Mouse (Mus musculus) urinary bladder, postnatal 4 days (tissue): ENCODE data around the gene Tmem52b.
"Not testable (repeated sequence)": the region's sequence is repeated elsewhere in the genome, so short reads cannot be mapped to it uniquely, and the experiment has no call there.

Experiments
- DNase-seq, 2 experiments: peaks; one replicate each; pipeline ENCODE4 v3.0.0; 2021 to 2022; ENCODE audit warnings: low spot score in 2 of 2

The Tmem52b gene

DNA sequence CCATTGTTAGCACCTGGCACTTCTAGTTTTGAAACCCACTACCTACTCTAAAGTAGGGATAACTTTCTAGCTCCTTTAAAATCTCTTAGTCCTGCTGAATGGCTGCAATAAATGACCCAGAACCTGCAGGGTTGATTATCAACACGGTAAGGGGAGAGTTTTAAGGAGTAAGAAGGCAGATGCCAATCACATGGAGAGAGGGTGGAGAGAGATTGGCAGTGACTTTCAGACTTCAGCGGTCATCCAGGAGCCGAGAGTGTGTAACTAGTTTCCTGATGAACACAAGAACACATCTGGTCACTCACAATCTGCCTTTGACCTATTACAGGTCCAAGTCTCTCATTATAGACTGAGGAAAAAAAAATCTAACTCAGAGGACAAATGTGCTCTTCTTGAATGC is at the start of gene Tmem52b:
Gene Tmem52b (plus strand): TSS at position 189 of the 400 bp plus-strand sequence.
- DNase-seq = no peak

DNA sequence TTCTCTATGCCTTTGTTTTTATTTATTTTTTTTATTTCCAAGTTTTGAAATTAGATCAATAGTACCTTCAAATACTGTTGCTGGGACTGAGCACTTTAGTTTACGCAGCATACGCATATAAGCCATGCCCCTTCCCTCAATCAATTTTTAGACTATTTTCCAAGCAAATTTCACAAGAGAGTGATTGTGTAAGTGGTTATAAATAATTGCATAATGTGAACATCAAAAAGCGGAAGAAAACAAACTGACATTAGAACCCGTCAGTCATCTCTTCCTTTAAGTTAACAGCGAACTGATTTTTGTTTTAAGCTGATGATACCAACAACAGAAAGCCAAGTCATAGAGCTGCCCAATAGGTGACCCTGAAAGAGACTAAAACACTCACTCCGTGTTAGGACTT is 41.0 kb upstream of the Tmem52b start:
- no peak for DNase-seq

DNA sequence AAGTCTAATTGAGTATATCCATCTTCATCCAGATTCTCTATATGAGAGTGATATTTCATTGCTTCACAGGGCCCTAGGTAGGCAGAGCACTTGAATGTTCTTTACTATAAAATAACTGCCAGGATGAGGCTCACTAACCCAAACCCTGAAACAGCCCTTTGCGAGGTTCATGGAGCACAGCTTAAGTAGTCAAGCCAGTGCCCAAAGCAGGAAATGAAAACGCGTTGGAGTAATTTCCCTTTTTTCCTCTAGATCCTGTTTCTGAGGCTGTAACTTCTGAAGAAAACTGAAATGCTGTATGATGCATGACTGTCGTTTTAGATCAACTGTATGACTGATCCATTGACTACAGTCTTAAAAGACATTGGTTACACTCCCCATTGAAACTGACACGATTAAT is 39.7 kb upstream of the Tmem52b start:
- no peak for DNase-seq

DNA sequence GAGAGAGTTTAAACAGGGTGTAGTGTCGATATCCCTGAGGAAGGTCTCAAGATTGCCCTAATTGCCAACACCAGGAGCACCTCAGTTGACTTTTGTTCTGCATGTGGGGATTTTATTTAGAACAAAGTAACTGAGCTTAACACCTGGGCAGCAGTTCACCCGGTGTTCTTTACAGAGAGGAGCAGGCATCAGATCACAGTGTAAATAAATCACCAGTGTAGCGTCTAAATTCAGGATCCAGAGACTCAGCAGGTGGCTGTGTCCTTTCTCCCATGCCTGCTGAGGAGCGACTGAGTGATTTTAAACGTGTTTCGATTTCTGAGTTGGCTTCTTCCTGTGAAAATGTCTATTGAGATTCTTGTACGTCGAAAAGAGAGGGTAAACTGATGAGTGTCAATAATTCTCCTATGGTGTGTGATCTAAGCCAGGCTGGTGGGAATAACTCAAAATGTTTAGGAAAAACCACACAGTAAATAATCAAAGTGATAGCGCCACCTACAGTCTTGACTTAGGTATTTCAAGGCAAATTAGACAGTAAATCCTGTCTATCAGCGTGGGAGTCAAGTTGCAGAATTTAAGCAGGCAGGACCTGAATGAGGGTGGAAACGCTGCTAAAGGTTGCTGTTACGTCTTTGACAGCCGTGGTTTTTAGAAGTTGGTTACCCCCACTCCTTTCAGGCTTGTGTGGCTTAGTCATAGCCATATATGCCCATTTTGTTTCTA is 35.8 kb upstream of the Tmem52b start:
- DNase-seq = no peak

DNA sequence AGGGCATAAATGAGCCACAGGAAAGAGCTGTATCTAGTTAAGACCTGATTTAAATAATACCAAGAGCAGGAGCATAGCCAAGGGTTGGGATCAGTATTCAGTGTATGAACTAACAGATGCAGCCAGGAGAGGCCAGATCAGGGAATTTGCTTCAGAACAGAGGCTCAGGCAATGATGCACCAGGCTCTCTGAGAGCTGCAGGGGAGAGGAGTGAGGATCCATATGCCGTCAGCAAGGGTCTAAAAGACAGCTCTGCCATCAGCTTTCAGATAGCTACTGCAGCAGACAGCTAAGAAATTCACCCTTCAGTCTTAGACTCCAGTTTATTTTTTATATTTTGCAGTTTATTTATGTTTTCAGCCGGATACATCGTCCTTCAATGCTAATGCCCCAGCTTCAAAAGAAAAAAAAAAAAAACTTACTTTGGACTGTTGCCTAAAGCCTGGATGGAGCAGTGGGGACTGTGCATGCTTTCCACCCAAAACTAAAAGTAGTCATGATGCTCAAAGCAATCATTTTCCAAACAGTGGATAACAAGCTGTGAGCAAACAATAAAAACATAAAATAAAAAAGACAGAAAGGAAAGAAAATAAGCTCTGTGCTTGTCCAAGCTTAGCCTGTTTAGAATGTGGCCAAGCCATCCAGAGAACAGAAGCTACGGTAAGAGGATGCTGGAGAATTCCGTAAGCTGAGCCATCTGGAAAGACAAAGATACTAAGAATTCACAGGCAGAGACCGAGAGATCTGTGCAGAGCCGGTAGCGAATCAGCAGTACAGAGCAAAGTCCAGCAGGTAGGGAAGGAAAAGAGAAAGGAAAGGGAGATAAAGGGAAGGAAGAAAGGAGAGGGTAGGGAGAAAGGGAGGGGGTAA is 32.0 kb upstream of the Tmem52b start:
- no peak for DNase-seq

DNA sequence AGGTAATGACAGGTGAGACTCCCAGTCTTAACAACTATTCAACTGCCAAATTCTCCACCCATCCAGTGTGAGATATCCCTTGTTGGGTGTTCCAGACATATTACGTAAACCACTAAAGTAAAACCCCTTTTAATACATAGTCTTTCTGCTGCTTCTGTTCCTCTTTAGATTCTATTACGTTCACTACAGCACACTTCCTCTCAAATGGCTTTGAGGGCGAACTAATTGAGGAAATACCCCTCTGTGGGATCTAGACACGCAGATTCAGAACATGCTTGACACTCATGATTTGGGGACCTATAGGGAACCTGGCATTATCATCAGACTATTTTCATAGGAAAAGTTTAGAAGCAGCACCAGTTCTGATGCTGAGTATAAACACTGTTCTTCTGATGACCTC is 17.4 kb upstream of the Tmem52b start:
- no peak for DNase-seq

DNA sequence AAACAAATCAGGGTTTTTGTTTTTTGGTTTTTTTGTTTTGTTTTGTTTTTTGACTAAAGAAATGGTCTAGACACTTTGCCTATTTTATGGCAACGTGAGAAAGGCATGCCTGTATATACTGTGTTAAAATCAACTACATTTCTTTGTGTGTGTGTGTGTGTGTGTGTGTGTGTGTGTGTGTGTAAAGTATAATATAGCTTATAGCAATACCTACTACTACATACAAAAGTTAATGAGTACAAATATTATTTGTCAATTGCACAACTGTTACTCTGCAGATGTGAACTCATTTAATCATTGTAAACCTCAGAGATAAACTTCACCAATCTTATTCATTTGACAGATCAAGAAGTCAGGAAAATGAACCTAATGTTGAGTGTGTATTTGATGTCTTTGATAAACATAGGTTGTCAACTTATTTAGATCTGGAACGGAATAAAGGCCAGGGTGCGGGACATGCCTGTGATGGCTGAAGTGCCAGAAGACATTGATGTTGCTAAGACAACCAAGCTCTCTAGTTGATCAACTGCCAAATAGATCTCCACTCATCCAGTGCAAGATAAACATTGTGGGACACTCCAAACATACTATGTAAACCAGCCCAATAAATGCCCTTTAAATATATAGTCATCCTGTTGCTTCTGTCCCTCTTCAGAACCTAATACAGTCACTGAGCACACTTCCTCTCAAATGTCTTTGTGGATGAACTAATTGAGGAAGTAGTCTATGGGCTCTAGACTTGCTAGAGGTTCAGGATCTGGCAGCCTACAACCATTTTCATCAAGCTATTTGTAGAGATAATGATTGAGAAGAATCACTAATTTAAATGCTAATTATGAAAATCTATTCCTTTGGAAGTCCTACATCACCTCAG is 14.8 kb upstream of the Tmem52b start:
- no peak for DNase-seq

DNA sequence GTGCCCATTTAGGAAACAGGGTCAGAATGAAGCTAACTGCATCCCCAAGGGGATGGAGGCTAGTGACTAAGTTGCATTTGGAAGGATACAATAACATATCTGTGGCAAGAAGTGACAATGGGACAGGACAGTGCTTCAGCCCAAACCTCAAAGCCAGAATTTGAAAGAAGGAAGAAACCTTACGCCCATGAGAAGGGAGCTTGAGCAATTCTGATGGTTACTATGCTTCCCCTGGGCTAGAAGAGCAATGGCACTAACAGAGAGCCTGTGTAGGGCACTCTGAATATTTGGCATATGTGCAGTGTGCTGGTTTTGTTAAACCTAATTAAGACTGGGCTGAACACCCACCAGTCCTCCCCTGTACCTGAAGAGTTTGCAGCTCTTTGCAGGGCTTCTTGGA is 12.8 kb upstream of the Tmem52b start:
- not testable (repeated sequence) for DNase-seq

DNA sequence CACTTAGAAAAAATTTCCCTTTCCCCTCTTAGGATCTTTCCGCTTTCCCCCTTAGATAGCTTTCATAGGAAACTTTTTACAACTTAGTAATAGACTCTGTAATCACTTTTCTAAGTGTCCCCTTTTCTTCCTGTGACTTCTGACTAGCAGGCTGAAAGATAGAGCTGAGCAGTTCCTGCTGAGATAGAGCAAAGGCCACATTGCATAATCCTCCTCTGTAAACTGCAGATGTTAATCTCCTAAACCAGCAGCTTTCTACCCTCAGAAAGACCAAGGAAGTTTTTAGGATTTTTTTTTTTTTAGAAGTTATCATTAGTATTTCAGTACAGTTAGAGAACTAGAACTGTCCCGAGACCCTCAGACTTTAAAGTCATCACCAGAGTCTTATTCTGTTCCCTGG is 8.9 kb upstream of the Tmem52b start:
- no peak for DNase-seq

DNA sequence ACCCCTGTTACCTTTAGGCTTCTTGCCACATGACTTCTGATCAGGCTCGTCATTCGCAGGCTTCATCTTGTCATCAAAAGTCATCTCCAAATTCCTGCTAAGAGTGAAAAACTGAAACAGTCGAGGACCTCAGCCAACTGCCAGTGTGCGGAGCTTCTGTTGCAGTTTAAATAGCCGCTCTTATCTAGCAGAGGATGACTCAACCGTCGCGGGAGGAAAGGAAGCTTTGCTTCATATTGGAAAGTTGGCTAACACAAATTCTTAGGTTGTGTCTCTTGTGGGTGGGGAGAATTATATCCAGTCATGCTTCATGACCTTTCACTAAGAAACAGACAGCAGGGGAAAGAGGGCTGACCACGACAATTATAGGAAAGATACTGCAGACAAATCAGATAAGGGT is 5.3 kb upstream of the Tmem52b start, which contains the start of gene Olr1:
Gene Olr1 (minus strand): TSS at position 142 of the 400 bp plus-strand sequence.
- DNase-seq = no peak

DNA sequence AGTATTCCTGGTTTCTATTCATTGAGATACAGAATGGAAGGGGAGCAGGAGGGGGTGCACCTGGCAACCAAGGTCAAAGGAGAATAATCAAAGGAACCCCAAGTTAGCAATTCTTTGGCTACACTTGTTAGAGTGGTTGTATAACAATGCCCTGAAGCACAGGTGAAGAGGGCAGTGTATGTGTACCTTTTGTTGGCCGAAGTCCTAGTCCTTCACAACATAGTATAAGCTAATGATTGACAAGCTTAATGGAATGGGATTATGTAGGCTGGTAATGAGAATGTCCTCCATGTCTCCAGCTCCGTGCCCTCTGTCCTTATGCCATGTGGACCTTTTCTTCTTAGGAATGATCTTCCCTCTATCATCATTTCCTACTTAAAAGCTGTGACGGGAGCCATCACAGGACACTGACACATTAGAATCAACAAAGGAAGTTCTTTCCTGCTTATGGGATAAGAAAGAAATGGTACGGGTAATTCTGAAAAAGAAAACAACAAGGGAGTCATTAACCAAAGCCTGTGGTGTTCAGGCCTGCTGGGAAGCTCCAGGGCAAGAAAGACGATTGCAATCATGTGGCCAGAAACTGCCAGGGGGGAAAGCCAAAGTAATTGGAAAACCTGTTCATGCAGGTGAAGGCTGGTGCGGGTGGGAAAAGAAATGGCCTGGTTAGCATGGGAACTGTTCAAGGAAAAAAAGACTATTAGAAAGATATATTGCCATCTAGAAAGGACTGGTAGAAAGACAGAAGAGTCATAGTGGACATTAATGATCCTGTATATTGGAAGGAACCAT is 2.0 kb upstream of the Tmem52b start:
- no peak for DNase-seq

DNA sequence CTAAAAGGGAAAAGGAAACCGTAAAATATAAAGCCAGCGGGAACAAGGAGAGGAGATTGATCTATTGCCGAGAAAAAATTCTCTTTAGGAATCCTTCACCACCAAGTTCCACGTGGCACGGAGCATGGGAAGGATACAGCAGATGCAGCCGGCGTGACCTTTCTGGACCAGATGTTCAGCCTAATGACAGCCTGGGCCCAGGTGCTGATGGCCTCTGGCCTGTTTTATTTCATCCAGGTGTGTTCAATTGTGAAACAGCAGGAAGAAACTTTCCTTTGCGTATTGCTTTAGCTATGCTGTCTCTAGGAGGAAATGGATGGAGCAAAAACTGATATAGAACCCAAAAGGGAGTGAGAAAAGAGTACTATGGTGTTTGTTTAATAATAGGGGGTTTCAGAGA is 513 bp downstream of the Tmem52b start:
- DNase-seq = no peak

DNA sequence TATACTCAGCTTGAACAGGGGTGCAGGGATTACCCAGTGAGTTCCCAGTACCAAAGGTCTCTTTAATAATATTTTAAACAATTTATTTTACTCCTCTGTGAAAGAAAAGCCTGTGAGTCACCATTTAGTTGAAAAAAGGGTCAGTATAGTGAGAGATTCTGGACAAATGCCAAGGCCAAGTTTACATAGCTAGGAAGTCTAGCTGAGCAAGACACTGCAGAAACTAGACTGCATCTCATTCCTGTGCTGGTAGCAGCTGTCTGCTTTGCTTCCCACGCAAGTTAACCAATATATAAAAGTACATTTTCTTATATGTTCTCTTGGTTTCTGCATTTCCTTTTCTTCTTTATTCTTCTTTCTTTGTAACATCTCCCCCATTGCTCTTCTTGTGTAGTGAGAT is 1.1 kb downstream of the Tmem52b start:
- DNase-seq = no peak

DNA sequence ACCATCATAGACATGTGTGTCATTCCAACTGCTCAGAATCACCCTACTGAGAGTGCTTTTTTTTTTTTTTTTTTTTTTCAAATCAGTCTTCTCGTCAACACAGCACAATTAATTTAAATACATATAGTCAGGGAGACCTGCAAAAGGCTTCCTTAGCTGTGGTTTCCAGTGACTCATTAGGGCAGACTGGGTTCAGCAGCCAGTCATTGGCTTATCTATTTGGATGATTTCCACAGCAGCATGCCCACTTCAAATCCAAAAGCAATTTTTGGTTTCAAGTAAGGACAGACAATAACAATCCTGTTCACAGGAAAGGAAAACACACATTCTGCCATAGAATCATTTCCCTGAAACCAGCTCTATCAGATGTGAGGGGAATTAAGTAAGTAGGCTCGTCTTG is 2.0 kb downstream of the Tmem52b start:
- DNase-seq = no peak

DNA sequence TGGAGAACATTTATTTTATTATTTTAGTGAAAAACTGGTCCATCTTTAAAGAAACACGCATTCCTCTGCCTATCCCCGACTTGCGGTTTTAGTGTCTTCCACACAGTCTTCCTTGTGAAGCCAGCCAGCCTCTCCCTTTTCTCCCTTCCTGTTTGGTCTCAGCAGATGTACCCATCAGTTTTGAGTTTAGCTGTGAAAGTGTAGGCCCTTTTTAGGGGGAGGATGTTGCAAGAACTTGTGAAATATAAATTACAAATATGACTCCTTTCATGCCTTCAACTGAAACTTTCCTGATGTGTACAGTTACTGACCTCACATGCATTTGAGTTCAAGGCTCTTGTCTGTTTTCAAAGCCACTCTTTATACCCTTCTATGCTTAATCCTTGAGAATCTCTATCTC is 2.7 kb downstream of the Tmem52b start:
- no peak for DNase-seq

DNA sequence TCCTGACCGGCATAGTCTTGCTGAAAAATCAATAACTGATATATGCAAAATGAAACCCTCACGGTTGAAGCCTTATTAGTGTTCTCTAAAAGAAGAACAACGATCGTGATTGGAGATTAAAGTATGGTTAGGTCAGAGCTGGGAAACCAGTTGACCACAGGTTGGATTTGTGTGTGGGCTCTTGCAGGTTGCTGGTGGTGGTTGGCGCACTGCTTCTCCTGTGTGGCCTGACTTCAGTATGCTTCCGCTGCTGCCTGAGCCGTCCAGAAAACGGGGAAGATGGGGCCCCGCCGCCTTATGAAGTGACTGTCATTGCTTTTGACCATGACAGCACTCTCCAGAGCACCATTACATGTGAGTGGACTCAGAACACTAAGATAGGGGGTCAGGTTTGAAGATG is 4.0 kb downstream of the Tmem52b start:
- no peak for DNase-seq

DNA sequence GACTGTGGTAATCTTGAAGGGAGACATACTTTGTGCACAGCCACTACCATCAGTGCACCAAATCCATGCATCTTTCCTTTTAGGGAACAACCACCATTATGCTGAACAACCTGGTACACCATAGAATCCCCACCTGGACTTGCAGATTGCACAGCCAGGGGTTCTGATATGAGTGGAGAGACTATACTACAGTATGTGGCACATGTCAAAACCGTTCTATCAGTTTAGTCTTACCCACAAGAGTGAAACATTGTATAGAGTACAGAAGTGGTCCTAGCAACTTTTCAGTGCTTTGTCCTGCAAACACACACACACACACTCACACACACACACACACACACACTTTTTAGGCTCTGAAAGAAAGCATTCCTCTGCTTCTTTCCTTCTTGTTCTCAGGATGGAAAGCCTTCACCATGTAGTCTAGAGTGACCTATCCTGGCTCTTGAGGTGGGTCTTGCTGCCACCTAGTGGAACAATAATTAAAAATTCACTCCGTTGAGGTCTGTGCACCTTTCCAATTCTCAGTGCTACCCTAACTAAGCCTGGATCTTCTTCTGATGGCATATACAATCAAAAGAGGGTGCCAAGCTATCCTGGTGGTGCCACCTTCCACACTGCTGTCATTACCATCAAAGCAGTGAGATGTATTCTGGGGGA is 5.5 kb downstream of the Tmem52b start:
- no peak for DNase-seq

DNA sequence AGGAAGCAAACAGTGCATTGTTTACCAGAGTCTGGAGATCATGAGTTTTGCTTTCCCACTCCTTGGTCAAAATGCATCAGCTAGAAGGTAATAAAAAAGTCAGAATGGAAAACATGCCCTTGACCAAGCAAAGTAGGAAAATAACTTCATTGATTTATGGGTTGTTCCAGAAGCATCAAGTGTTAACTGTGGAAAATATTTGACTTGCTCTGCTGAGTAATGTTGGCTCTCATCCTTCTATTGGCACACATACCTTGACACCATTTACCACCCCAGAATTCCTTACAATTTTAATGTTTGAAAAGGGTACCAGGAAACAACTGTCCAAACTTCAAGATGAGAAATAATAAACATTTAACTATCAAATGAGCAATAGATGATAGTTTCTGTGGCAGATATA is 13.7 kb downstream of the Tmem52b start:
- no peak for DNase-seq

DNA sequence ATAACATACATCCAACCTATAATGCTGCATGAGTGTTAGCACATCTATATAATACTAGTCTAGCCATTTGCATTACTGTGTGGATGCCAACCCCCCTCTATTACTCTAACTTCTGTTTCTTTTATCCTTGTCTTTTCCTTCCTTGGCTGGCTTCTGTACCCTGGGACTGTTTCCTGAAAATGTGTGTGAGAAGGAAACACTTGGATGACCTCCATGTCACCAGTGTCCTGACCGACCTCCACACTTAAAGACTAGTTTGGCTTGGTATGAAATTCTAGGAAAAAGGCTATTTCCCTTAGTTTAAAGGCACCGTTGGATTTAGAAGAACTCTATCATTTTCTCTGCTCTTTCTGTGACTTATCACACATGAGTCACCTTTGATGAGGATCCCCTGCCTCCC is 15.1 kb downstream of the Tmem52b start:
- no peak for DNase-seq

DNA sequence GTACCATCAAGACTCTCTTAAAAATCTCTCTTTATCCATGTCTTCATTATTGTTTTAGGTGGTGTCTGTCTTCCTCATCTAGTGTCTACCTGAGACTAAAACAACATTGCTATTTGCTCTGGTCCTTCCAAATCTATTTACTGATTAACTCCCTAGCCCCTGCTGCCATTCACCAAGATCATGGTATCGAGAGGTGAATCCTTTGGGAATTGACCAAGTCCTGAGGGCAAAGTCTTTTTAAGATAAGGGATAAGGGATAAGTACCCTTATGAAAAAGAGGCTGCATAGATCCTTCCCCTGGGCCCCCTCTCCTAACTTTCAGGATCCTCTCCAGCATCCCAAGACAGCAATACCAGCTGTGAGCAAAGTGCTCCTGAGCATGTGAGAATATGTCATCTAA is 17.2 kb downstream of the Tmem52b start:
- DNase-seq = no peak

DNA sequence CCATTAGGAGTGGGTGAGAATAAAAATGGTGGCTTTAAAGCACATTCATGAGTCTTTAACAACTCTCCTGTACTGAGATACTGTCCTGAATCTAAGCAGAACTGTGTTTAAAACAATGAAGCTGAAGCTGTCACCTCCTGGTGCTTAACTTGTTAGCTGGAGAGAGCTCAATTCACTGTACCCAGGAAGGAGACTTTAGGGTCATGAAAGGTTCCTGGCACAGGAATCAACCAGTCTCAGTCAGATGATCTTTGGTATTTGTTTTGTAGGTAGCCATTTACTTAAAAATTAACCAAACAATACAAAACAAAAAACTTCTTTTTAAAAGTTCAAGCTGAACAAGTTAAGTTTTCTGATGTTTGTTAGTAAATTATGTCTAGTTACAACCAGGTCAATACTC is 17.9 kb downstream of the Tmem52b start:
- DNase-seq = no peak
